Mouse (Mus musculus): ENCODE results near the gene Ddr2. TPM values are rescaled to one million over a fixed set of nuclear protein-coding genes. Genes with fewer than 3 reads are reported as not detected.

The Ddr2 gene
- polyA plus RNA-seq, 1 experiment from 2014 or later: 22.8 TPM

DNA sequence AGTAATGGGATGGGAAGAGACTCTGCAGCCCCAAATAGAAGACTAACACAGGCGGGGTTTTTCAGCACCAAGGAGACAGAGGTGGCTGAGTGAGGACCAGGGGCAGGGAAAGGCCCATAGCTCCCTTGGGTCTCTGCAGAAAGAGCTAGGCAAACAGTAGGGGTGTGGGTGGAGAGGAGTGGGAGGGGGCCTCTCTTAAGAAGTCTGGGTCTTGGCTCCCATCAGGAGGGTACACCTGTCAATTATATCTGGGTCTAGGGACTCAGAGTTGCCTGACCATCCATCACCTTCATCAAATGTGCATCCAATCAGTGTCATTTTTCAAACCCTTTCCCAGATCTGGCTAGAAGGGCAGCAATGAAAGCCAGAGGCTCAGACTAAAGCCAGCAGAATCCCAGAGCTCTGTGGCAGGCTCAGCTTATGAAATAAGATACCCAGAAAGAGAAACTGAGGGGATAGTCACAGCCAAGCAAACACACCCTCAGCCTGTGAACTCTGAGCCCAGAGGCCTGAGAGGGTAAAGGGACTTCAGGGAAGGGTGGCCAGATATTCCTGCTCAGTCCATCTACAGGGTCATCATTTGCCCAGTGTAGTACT, 58.0 kb downstream of the Ddr2 start:
- Histone ChIP-seq H3K27ac (replicated peaks) (no peak overlapping the region), H3K4me1 (0 out of 2 replicates have a peak, but pooled peaks cover 2% of the 10 kb centered on the region), H3K36me3 (no peaks in the 10 kb centered on the region), H3K27me3 (ENCODE audit: low read depth, poor library complexity, severe bottlenecking) (no peaks in the 10 kb centered on the region), H3K4me3 (no peak overlapping the region), H3K9me3 (replicated peaks) (no peaks in the 10 kb centered on the region)
- no peak for DNase-seq (ENCODE audit: low spot score)
- 85% methylated on average over 1 of the region's 1 CpGs for WGBS

DNA sequence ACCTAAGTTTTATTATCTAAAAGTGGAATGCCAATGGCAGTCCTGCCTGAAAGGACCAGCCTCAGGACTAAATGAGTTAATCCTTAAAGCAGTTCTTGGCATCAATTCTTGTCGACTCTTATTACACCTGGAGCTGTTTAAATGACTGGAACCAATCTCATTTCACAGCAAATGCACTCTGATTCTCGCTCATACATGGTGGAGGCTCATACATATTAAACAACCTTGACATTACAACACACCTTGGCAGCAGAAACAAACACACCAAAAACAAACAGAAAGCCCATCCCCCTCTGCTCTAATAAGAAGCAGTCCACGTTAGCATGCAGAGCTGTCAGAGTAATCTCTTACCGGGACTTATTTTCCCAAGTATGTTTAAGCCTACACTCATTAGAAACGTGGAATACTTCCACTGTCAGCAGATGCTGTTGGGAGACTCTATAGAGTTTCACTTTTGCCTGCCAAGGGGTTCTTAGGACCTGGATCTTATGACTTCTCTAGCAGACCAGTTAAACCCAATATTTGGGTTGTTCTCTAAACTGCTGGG, 58.9 kb downstream of the Ddr2 start:
- WGBS: 77% methylated on average over 5 of the region's 5 CpGs
- H3K27ac ChIP-seq (replicated peaks): no peak overlapping the region
- DNase-seq (ENCODE audit: low spot score): no peak
- H3K27me3 ChIP-seq (ENCODE audit: low read depth, poor library complexity, severe bottlenecking): no peaks in the 10 kb centered on the region
- H3K9me3 ChIP-seq (replicated peaks): no peaks in the 10 kb centered on the region
- H3K4me1 ChIP-seq: 0 out of 2 replicates have a peak, but pooled peaks cover 2% of the 10 kb centered on the region
- no peak overlapping the region for H3K4me3 ChIP-seq
- no peaks in the 10 kb centered on the region for H3K36me3 ChIP-seq

DNA sequence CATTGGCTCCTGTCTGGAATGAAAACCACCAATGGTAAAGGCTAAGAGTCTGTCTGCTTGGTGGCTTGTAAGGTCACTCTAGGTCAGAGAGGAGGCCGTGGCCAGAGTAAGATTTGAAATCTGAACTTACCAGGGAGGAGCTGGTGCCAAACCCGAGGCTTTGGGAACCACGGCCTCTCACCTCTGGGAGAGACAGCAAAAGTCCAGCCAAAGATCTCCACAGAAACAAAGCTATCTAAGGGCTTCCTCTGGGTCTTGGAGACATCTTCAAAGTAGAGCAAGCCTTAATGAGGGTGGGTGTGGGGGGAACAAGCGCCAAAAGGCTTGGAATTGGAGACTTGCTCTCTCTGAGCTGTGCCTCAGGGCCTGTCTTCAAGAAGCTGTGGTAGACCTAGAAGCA, 62.1 kb downstream of the Ddr2 start:
- no peaks in the 10 kb centered on the region for H3K4me1 ChIP-seq
- WGBS: 82% methylated on average over 4 of the region's 4 CpGs
- DNase-seq (ENCODE audit: low spot score): no peak
- H3K27me3 ChIP-seq (ENCODE audit: low read depth, poor library complexity, severe bottlenecking): no peaks in the 10 kb centered on the region
- H3K4me3 ChIP-seq: no peak overlapping the region
- no peak overlapping the region for H3K27ac ChIP-seq (replicated peaks)
- H3K9me3 ChIP-seq (replicated peaks): no peaks in the 10 kb centered on the region
- no peaks in the 10 kb centered on the region for H3K36me3 ChIP-seq

DNA sequence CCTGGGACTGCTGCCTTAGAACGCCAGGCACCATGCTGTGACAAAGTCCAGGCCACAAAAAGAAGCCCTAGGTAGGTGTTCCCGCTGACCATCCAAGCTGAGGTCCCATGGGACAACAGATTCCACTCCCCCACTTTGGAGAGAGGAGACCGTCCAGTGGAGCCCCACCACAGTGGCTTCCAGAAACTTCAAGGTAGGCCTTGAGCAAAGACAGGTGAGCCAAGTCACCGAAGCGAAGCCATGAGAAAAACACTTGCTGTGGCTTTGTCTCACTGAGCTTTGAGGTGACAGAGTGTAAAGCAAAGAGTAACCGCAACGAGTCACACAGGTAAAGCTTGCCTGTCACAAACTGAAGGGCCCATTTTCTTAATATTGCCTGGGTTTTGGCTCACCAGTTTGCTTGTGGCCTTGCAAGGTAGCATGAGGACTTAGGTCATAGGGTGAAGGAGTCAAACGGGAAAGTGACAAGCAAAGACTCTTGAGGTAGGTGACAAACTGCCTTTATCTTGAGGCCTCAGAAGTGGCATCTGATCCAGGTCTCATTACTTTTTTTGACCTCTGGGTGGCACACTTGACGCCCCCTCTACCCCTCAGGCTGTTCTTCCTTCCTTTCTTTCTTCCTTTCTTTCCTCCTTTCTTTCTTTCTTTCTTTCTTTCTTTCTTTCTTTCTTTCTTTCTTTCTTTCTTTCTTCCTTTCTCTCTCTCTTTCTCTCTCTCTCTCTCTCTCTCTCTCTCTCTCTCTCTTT, 65.7 kb downstream of the Ddr2 start:
- no peaks in the 10 kb centered on the region for H3K36me3 ChIP-seq
- DNase-seq (ENCODE audit: low spot score): no peak
- WGBS: 79% methylated on average over 9 of the region's 9 CpGs
- H3K27me3 ChIP-seq (ENCODE audit: low read depth, poor library complexity, severe bottlenecking): no peaks in the 10 kb centered on the region
- H3K27ac ChIP-seq (replicated peaks): no peak overlapping the region
- H3K4me1 ChIP-seq: no peaks in the 10 kb centered on the region
- H3K4me3 ChIP-seq: no peak overlapping the region
- no peaks in the 10 kb centered on the region for H3K9me3 ChIP-seq (replicated peaks)

DNA sequence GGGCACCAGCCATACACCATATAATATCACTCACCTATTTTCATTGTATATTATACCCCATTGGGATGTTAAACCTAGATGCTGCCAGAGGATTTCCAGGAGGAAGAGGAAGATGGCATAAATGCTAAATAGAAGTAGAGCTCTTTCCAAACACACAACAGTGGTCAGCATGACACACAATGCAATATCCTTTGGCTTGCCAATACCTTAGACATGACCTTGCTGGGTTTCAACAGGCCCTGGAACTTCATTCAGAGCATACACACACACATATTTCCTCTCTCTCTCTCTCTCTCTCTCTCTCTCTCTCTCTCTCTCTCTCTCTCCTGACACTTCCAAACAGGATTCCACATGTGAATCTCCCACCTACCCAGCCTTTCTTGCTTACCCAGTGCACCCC, 66.8 kb downstream of the Ddr2 start:
- Histone ChIP-seq H3K27me3 (ENCODE audit: low read depth, poor library complexity, severe bottlenecking) (no peaks in the 10 kb centered on the region), H3K9me3 (replicated peaks) (no peaks in the 10 kb centered on the region), H3K4me3 (no peak overlapping the region), H3K4me1 (no peaks in the 10 kb centered on the region), H3K36me3 (no peaks in the 10 kb centered on the region), H3K27ac (replicated peaks) (no peak overlapping the region)
- no peak for DNase-seq (ENCODE audit: low spot score)

DNA sequence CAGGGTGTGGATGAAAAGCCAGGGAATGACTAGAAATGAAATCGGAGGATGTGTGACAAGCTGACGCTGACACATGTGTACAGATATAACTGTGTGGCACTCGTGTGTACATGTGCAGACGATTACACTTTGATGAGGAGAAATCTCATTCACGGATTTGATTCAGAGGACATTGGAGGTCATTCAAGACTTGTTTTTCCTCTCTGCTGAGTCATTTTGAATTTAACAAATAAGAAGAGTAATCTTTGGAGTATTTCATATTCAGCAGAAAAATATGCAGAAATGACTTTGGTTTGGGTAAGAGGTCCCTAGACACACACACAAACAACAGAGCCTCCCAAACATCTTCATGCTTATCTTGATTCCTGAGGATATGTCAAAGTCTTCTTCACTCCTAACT, 67.6 kb downstream of the Ddr2 start:
- no peaks in the 10 kb centered on the region for H3K9me3 ChIP-seq (replicated peaks)
- no peaks in the 10 kb centered on the region for H3K36me3 ChIP-seq
- H3K27me3 ChIP-seq (ENCODE audit: low read depth, poor library complexity, severe bottlenecking): no peaks in the 10 kb centered on the region
- H3K4me3 ChIP-seq: no peak overlapping the region
- no peak overlapping the region for H3K27ac ChIP-seq (replicated peaks)
- 94% methylated on average over 5 of the region's 5 CpGs for WGBS
- no peak for DNase-seq (ENCODE audit: low spot score)
- no peaks in the 10 kb centered on the region for H3K4me1 ChIP-seq

DNA sequence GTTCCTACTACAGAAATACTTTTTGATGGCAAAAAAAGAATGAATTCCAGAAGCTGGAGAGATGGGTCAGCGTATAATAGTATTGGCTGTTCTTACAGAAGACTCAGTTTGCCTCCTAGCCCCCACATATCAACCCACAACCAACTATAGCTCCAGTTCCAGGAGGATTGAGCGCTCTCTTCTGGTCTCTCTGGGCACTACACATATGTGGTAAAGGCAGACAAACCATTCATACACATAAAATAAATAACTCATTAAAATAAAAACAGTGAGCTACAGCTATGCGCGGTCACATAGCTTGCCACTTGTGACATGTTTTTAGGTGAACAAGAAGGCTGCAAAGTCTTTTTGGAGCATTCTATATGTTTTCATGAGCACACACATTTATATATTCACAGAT, 71.2 kb downstream of the Ddr2 start:
- no peaks in the 10 kb centered on the region for H3K9me3 ChIP-seq (replicated peaks)
- no peaks in the 10 kb centered on the region for H3K27me3 ChIP-seq (ENCODE audit: low read depth, poor library complexity, severe bottlenecking)
- 62% methylated on average over 4 of the region's 4 CpGs for WGBS
- no peaks in the 10 kb centered on the region for H3K36me3 ChIP-seq
- no peaks in the 10 kb centered on the region for H3K4me1 ChIP-seq
- H3K27ac ChIP-seq (replicated peaks): no peak overlapping the region
- H3K4me3 ChIP-seq: no peak overlapping the region
- no peak for DNase-seq (ENCODE audit: low spot score)

DNA sequence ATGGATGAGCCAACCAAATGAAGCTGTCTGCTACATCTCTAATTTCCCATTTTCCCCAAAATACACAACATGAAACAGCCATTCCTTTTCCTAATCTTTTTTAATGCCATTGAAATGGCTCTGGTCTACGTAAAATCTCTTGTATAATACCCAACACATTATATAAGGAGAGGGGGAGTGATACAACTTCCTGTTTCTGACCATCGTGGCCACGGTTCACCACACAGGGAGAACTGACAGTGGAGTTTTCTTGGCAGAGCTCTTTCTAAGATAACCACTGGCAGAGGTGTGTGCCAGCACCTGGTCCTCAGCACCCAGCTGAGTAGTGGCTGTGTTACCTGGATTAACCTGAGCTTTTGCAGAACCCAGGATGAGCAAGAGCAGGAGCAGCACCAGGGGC, 75.0 kb downstream of the Ddr2 start:
- no peaks in the 10 kb centered on the region for H3K27me3 ChIP-seq (ENCODE audit: low read depth, poor library complexity, severe bottlenecking)
- H3K36me3 ChIP-seq: no peaks in the 10 kb centered on the region
- 86% methylated on average over 3 of the region's 3 CpGs for WGBS
- no peak for DNase-seq (ENCODE audit: low spot score)
- H3K4me1 ChIP-seq: no peaks in the 10 kb centered on the region
- no peaks in the 10 kb centered on the region for H3K9me3 ChIP-seq (replicated peaks)
- no peak overlapping the region for H3K27ac ChIP-seq (replicated peaks)
- H3K4me3 ChIP-seq: no peak overlapping the region

DNA sequence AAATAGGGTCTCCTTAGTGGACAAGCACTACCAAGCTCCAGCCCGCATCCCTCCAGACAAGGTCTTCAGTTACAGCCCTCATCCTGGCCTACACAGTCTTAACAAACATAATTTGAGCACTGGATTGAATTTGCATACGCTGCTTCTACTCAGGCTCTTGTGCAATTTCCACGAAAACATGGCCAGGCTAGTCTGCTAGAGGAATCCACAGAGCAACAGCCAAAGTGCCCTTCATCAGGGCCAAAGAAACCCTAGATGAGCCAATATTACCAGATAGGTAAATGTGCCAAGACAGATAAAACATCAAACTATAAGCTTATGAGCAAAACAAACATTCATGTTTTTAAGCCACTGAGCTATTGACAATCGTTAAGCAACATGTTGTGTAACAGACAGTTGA, 75.6 kb downstream of the Ddr2 start:
- no peaks in the 10 kb centered on the region for H3K9me3 ChIP-seq (replicated peaks)
- H3K36me3 ChIP-seq: no peaks in the 10 kb centered on the region
- no peak for DNase-seq (ENCODE audit: low spot score)
- no peak overlapping the region for H3K27ac ChIP-seq (replicated peaks)
- 94% methylated on average over 4 of the region's 4 CpGs for WGBS
- no peaks in the 10 kb centered on the region for H3K4me1 ChIP-seq
- no peak overlapping the region for H3K4me3 ChIP-seq
- no peaks in the 10 kb centered on the region for H3K27me3 ChIP-seq (ENCODE audit: low read depth, poor library complexity, severe bottlenecking)

DNA sequence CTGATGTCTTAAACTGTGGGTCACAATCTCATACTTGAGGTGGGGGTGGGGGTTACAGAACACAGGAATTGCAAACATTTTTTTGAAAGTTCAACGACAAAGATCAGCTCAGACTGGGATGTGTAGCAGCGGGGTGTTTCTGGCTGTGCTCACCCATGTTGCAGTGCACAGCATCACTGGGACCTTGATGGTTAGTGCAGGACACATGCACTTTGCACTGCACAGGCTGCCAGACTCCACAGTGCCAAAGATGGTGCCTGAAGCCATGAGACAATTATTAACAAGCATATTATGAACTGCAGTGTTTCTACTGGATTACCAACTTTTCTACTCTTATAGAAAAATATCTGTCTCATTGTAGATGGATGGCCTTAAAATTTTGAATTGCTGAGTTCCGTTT, 78.9 kb downstream of the Ddr2 start:
- Histone ChIP-seq H3K4me3 (no peak overlapping the region), H3K9me3 (replicated peaks) (no peaks in the 10 kb centered on the region), H3K4me1 (no peaks in the 10 kb centered on the region), H3K27ac (replicated peaks) (no peak overlapping the region), H3K36me3 (no peaks in the 10 kb centered on the region), H3K27me3 (ENCODE audit: low read depth, poor library complexity, severe bottlenecking) (no peaks in the 10 kb centered on the region)
- 85% methylated on average over 3 of the region's 3 CpGs for WGBS
- DNase-seq (ENCODE audit: low spot score): no peak

DNA sequence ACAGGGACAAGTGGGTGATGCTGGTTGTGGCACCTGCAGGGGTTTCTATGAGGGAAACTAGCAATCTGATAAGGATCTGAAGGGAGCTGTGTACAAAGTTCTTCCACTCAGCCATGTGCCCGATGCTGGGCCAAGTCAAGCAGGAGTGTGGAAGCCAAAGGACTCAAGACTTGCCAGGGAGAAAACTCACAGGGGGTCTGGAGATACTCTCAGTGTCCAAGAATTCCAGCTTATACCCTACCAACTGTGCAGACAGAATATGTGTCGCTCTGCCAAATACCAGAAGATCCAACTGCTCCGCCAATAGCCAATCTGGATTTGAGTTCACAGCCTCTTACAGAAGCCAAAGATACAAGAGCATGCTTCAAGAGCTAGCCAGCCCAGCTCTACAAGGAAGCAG, 95.8 kb downstream of the Ddr2 start:
- no peaks in the 10 kb centered on the region for H3K27me3 ChIP-seq (ENCODE audit: low read depth, poor library complexity, severe bottlenecking)
- WGBS: 89% methylated on average over 3 of the region's 3 CpGs
- H3K9me3 ChIP-seq (replicated peaks): peaks cover 45% of the 10 kb centered on the region

DNA sequence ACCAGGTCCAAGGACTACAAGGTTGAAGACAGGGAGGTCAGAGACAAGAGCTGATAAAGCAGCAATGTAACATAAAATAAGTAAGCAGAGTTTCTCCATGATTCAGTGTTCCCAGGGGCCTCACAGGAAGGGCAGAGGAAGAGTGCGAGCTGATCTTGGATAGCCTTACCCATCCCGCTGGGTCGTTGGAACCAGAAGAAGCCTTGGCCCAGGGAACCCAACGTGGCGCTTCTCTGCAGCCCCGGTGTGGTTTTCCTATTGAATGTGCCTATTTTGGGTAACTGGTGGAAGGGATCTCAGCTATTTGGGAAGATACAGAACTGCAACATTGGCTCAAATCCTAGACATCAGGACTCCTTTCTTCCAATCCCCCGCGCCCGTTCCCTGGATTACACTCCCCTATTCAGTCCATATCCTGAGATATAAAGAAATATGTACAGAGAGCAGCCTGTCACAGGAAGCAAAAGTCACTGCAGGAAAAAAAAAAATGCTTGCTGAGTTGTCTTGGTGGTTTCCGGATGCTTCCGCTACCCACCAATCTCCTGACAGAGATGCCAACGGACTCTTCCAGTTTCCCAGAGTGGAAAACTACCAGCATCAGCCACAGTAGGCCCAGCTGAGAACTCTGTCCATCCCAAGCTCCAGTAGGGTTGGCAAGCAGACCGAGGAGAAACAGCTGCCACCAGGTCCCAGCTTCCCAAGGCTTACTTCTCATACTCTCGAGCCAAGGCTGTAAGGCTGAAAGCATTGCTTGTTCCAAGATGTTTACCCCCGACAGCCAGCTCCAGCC, 99.7 kb downstream of the Ddr2 start:
- no peaks in the 10 kb centered on the region for H3K4me1 ChIP-seq
- H3K4me3 ChIP-seq: no peak overlapping the region
- H3K27ac ChIP-seq (replicated peaks): no peak overlapping the region
- no peaks in the 10 kb centered on the region for H3K36me3 ChIP-seq
- H3K27me3 ChIP-seq (ENCODE audit: low read depth, poor library complexity, severe bottlenecking): no peaks in the 10 kb centered on the region
- 95% methylated on average over 15 of the region's 15 CpGs for WGBS
- DNase-seq (ENCODE audit: low spot score): no peak
- peaks cover 7% of the 10 kb centered on the region for H3K9me3 ChIP-seq (replicated peaks)

More for the DNA sequence above, 95.8 kb downstream of the Ddr2 start:
- H3K36me3 ChIP-seq: no peaks in the 10 kb centered on the region; the same call in 1 of the 2 replicates
- no peak overlapping the region for H3K27ac ChIP-seq (replicated peaks)
- no peaks in the 10 kb centered on the region for H3K4me1 ChIP-seq
- no peak overlapping the region for H3K4me3 ChIP-seq
- DNase-seq (ENCODE audit: low spot score): no peak

DNA sequence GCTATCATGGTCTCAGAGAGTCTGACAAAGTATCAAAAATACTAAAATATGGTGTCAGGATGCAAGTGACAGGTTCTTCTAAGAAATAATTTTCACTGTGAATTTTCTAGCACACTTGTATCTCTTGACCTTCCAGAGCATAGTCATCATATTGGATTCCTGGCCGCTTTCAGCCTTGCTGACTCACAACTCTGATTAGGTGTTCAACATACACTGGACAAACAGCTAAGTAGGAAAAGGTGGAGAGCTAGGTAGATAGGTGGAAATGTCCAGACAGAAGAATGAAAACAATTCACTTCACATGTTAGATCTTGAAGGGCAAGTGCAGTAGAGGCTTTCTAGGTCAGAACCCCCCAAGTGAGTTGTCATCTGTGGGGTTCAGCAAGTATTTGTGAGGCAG, 101.3 kb downstream of the Ddr2 start:
- Histone ChIP-seq H3K27ac (replicated peaks) (no peak overlapping the region), H3K36me3 (no peaks in the 10 kb centered on the region)
- 100% methylated on average over 1 of the region's 1 CpGs for WGBS

More for the DNA sequence above, 101.3 kb downstream of the Ddr2 start:
- H3K9me3 ChIP-seq (replicated peaks): no peaks in the 10 kb centered on the region
- no peak overlapping the region for H3K4me3 ChIP-seq
- DNase-seq (ENCODE audit: low spot score): no peak
- no peaks in the 10 kb centered on the region for H3K27me3 ChIP-seq (ENCODE audit: low read depth, poor library complexity, severe bottlenecking)
- H3K4me1 ChIP-seq: no peaks in the 10 kb centered on the region

Data from midbrain, embryonic 10.5 days (tissue).